Mouse (Mus musculus): Measurements from ENCODE around the gene Olfr1066.
"Not testable (repeated sequence)": the region's sequence is repeated elsewhere in the genome, so short reads cannot be mapped to it uniquely, and the experiment has no call there.

Gene Olfr1066

GRCm38 (mm10) chr2:86456169-86456568 lies at the start of gene Olfr1066:
TSS of gene Olfr1066 (minus strand) at chr2:86456269.
- in situ Hi-C loops (cut with MboI; ENCODE audit: unreplicated experiment in 2 of 2): loop anchor here in 1 of 2 experiments (25.0 kb wide), 1 partner anchor 1344 kb away; no protein-coding TSS in a partner anchor

- in situ Hi-C loops (cut with MboI; ENCODE audit: unreplicated experiment in 2 of 2): no loop called here
Observed at GRCm38 (mm10) chr2:86487286-86487685, 31.2 kb upstream of the Olfr1066 start, which contains the start of gene Olfr228. TSS of gene Olfr228 (minus strand) at chr2:86487386.

GRCm38 (mm10) chr2:86464442-86465109 lies 8.5 kb upstream of the Olfr1066 start:
- in situ Hi-C loops (cut with MboI; ENCODE audit: unreplicated experiment in 2 of 2): loop anchor here (5.0 to 25.0 kb wide), 3 partner anchors 732 to 1352 kb away; no protein-coding TSS in a partner anchor

- in situ Hi-C loops (cut with MboI; ENCODE audit: unreplicated experiment in 2 of 2): loop anchor here in 1 of 2 experiments (25.0 kb wide), 1 partner anchor 1348 kb away; no protein-coding TSS in a partner anchor
Observed at GRCm38 (mm10) chr2:86460434-86460833, 4.4 kb upstream of the Olfr1066 start.

- in situ Hi-C loops (cut with MboI; ENCODE audit: unreplicated experiment in 2 of 2): loop anchor here in 1 of 2 experiments (25.0 kb wide), 1 partner anchor 1338 kb away; no protein-coding TSS in a partner anchor
Observed at GRCm38 (mm10) chr2:86450491-86450890, 5.6 kb downstream of the Olfr1066 start, which contains the start of gene Olfr1065. TSS of gene Olfr1065 (minus strand) at chr2:86450591.

DNA sequence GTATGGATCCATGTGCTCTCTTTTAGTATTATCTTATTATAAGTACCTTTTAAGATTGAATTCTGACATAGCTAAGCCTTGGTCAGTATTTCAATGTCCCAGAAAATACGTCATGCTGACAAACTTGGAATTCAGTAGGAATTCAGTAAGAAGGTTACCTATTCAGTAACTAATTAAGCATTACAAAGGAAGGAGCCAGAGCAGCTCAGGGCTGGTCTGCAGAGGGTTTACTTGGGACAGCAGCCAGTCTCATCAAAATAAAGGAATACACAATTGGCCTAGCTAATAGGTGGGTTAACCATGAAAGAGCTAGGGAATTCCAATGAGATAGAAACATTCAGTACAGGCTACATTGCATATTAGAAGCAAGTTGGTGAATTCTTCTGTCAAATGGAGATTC lies 14.0 kb downstream of the Olfr1066 start:
- in situ Hi-C loops (cut with MboI; ENCODE audit: unreplicated experiment in 2 of 2): not testable (repeated sequence)

GRCm38 (mm10) chr2:86428511-86428910 lies 27.6 kb downstream of the Olfr1066 start:
- in situ Hi-C loops (cut with MboI; ENCODE audit: unreplicated experiment in 2 of 2): not testable (repeated sequence)

- in situ Hi-C loops (cut with MboI; ENCODE audit: unreplicated experiment in 2 of 2): not testable (repeated sequence)
Observed at GRCm38 (mm10) chr2:86426649-86427048, 29.4 kb downstream of the Olfr1066 start, which contains the start of gene Olfr1062. TSS of gene Olfr1062 (minus strand) at chr2:86426749.

GRCm38 (mm10) chr2:86413950-86414349 lies 42.1 kb downstream of the Olfr1066 start, which contains the start of gene Olfr1061:
TSS of gene Olfr1061 (minus strand) at chr2:86414050.
- in situ Hi-C loops (cut with MboI; ENCODE audit: unreplicated experiment in 2 of 2): no loop called here

Measured in v-Abl transformed pro-B cells (cell line).